Mouse (Mus musculus): ENCODE results near the gene Anxa5. TPM values are rescaled to one million over a fixed set of nuclear protein-coding genes. Genes with fewer than 3 reads are reported as not detected.

Gene Anxa5
- polyA plus RNA-seq, 1 experiment from 2014 or later = 54.2 TPM

- Histone ChIP-seq H3K9ac (ENCODE audit: low read depth, low read length) (no peak overlapping the region), H3K4me2 (ENCODE audit: low read length) (no peak overlapping the region), H3K27me3 (ENCODE audit: control insufficient read depth, insufficient read depth, low read depth, low read length) (no peaks in the 10 kb centered on the region), H3K9me3 (replicated peaks; ENCODE audit: control insufficient read depth, low read length, poor library complexity, severe bottlenecking) (no peaks in the 10 kb centered on the region), H3K27ac (ENCODE audit: low read length) (no peak overlapping the region), H3K4me3 (ENCODE audit: low read depth, low read length) (no peak overlapping the region), H3K4me1 (ENCODE audit: control insufficient read depth, insufficient read depth, low read length) (peaks cover 2% of the 10 kb centered on the region; the same call in 1 of the 2 replicates), H3K36me3 (ENCODE audit: control insufficient read depth, insufficient read depth, low read length) (no peaks in the 10 kb centered on the region)
- ATAC-seq = no peak
- WGBS = 76% methylated on average over 9 of the region's 9 CpGs
Observed at GRCm38 (mm10) chr3:36492716-36493391, 17.2 kb upstream of the Anxa5 start.

DNA sequence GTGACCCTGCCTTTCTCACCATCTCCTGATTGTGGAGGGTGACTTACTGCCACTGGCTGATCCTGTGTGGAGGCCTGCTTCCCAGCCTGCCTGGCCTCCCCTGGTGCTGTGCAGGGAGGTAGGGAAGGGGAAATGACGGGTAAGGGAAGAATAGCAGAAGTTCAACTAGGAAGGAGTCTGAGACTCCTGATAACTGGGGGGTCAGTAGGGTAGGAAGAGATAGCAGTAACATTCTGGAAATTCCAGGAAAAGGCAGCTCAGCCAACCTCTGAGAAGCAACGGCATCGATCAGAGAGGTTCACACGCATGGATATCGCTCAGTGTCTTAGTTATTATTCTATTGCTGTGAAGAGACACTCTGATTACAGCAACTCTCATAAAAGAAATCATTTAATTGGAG is 15.8 kb upstream of the Anxa5 start:
- H3K4me2 ChIP-seq (ENCODE audit: low read length) = no peak overlapping the region
- H3K27me3 ChIP-seq (ENCODE audit: control insufficient read depth, insufficient read depth, low read depth, low read length) = no peaks in the 10 kb centered on the region
- H3K27ac ChIP-seq (ENCODE audit: low read length) = no peak overlapping the region
- H3K9ac ChIP-seq (ENCODE audit: low read depth, low read length) = no peak overlapping the region
- peaks cover 2% of the 10 kb centered on the region; the same call in 1 of the 2 replicates for H3K4me1 ChIP-seq (ENCODE audit: control insufficient read depth, insufficient read depth, low read length)
- no peak for ATAC-seq
- H3K9me3 ChIP-seq (replicated peaks; ENCODE audit: control insufficient read depth, low read length, poor library complexity, severe bottlenecking) = no peaks in the 10 kb centered on the region
- no peak overlapping the region for H3K4me3 ChIP-seq (ENCODE audit: low read depth, low read length)
- H3K36me3 ChIP-seq (ENCODE audit: control insufficient read depth, insufficient read depth, low read length) = no peaks in the 10 kb centered on the region
- 94% methylated on average over 5 of the region's 5 CpGs for whole genome bisulfite sequencing

GRCm38 (mm10) chr3:36489590-36489910 is 13.9 kb upstream of the Anxa5 start:
- no peak for ATAC-seq
- no peaks in the 10 kb centered on the region for H3K27me3 ChIP-seq (ENCODE audit: control insufficient read depth, insufficient read depth, low read depth, low read length)
- no peaks in the 10 kb centered on the region for H3K9me3 ChIP-seq (replicated peaks; ENCODE audit: control insufficient read depth, low read length, poor library complexity, severe bottlenecking)
- no peak overlapping the region for H3K9ac ChIP-seq (ENCODE audit: low read depth, low read length)
- no peak overlapping the region for H3K4me2 ChIP-seq (ENCODE audit: low read length)
- H3K27ac ChIP-seq (ENCODE audit: low read length) = no peak overlapping the region
- 89% methylated on average over 1 of the region's 1 CpGs for WGBS
- H3K4me1 ChIP-seq (ENCODE audit: control insufficient read depth, insufficient read depth, low read length) = peaks cover 2% of the 10 kb centered on the region; the same call in 1 of the 2 replicates
- no peak overlapping the region for H3K4me3 ChIP-seq (ENCODE audit: low read depth, low read length)
- no peaks in the 10 kb centered on the region for H3K36me3 ChIP-seq (ENCODE audit: control insufficient read depth, insufficient read depth, low read length)

- ATAC-seq = no peak
Observed at GRCm38 (mm10) chr3:36488899-36489589, 13.3 kb upstream of the Anxa5 start.

DNA sequence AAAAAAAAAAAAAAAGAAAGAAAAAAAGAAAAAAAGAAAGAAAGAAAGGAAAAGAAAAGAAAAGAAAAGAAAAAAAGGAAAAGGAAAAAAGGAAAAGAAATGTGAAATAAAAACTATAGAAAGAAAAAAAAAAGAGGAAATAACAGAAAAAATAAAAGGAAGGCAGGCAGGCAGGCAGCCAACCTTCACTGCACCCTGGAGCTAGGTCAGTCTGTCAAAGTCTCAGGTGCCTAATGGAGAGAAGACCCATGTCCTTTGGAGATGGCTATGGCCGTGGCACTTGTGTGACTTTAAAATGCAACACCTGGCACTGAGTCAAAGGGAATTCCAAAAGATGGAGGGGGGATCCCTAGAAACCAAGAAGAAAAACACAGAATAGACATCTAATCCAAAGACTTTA is 12.7 kb upstream of the Anxa5 start:
- Histone ChIP-seq H3K9me3 (replicated peaks; ENCODE audit: control insufficient read depth, low read length, poor library complexity, severe bottlenecking) (no peaks in the 10 kb centered on the region), H3K36me3 (ENCODE audit: control insufficient read depth, insufficient read depth, low read length) (no peaks in the 10 kb centered on the region), H3K4me2 (ENCODE audit: low read length) (no peak overlapping the region), H3K27me3 (ENCODE audit: control insufficient read depth, insufficient read depth, low read depth, low read length) (no peaks in the 10 kb centered on the region), H3K9ac (ENCODE audit: low read depth, low read length) (no peak overlapping the region), H3K4me3 (ENCODE audit: low read depth, low read length) (no peak overlapping the region), H3K27ac (ENCODE audit: low read length) (no peak overlapping the region), H3K4me1 (ENCODE audit: control insufficient read depth, insufficient read depth, low read length) (0 out of 2 replicates have a peak, but pooled peaks cover 1% of the 10 kb centered on the region)
- no peak for ATAC-seq
- 59% methylated on average over 1 of the region's 1 CpGs for WGBS

More at GRCm38 (mm10) chr3:36488899-36489589, 13.3 kb upstream of the Anxa5 start:
- H3K9ac ChIP-seq (ENCODE audit: low read depth, low read length) = no peak overlapping the region
- no peak overlapping the region for H3K4me3 ChIP-seq (ENCODE audit: low read depth, low read length)
- no peak overlapping the region for H3K27ac ChIP-seq (ENCODE audit: low read length)
- 87% methylated on average over 6 of the region's 6 CpGs for WGBS
- H3K9me3 ChIP-seq (replicated peaks; ENCODE audit: control insufficient read depth, low read length, poor library complexity, severe bottlenecking) = no peaks in the 10 kb centered on the region
- no peaks in the 10 kb centered on the region for H3K27me3 ChIP-seq (ENCODE audit: control insufficient read depth, insufficient read depth, low read depth, low read length)
- no peaks in the 10 kb centered on the region for H3K36me3 ChIP-seq (ENCODE audit: control insufficient read depth, insufficient read depth, low read length)
- H3K4me1 ChIP-seq (ENCODE audit: control insufficient read depth, insufficient read depth, low read length) = peaks cover 2% of the 10 kb centered on the region; the same call in 1 of the 2 replicates
- H3K4me2 ChIP-seq (ENCODE audit: low read length) = no peak overlapping the region

- no peaks in the 10 kb centered on the region for H3K27me3 ChIP-seq (ENCODE audit: control insufficient read depth, insufficient read depth, low read depth, low read length)
- H3K9ac ChIP-seq (ENCODE audit: low read depth, low read length) = no peak overlapping the region
- H3K36me3 ChIP-seq (ENCODE audit: control insufficient read depth, insufficient read depth, low read length) = no peaks in the 10 kb centered on the region
- no peaks in the 10 kb centered on the region for H3K9me3 ChIP-seq (replicated peaks; ENCODE audit: control insufficient read depth, low read length, poor library complexity, severe bottlenecking)
- ATAC-seq = no peak
- H3K4me1 ChIP-seq (ENCODE audit: control insufficient read depth, insufficient read depth, low read length) = peaks cover 4% of the 10 kb centered on the region
- H3K27ac ChIP-seq (ENCODE audit: low read length) = no peak overlapping the region
- no peak overlapping the region for H3K4me3 ChIP-seq (ENCODE audit: low read depth, low read length)
- 90% methylated on average over 6 of the region's 6 CpGs for WGBS
- no peak overlapping the region for H3K4me2 ChIP-seq (ENCODE audit: low read length)
Observed at GRCm38 (mm10) chr3:36486881-36487280, 11.2 kb upstream of the Anxa5 start.

DNA sequence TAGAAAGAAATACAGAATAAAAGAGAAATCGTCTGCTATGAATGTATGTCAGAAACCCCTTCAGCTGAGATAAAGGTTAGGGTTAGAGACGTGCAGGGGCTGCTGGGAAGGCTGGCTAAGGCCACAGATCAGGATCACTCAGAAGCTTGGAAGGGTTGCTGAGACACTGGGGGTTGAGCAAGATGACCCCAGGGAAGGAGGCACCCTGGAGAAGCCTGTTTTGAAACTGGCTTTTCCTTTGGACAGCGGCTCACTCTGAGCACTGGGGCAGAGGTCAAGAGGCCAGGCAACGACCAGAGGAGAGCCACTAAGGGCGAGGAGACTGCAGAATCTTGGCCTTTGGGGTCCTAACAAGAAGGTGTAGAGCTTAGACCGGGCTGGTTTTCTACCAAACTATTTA is 10.5 kb upstream of the Anxa5 start:
- 58% methylated on average over 6 of the region's 6 CpGs for WGBS
- H3K4me2 ChIP-seq (ENCODE audit: low read length) = no peak overlapping the region
- no peak overlapping the region for H3K27ac ChIP-seq (ENCODE audit: low read length)
- H3K36me3 ChIP-seq (ENCODE audit: control insufficient read depth, insufficient read depth, low read length) = no peaks in the 10 kb centered on the region
- H3K9me3 ChIP-seq (replicated peaks; ENCODE audit: control insufficient read depth, low read length, poor library complexity, severe bottlenecking) = no peaks in the 10 kb centered on the region
- H3K4me1 ChIP-seq (ENCODE audit: control insufficient read depth, insufficient read depth, low read length) = peaks cover 8% of the 10 kb centered on the region
- H3K9ac ChIP-seq (ENCODE audit: low read depth, low read length) = no peak overlapping the region
- no peak for ATAC-seq
- no peak overlapping the region for H3K4me3 ChIP-seq (ENCODE audit: low read depth, low read length)
- H3K27me3 ChIP-seq (ENCODE audit: control insufficient read depth, insufficient read depth, low read depth, low read length) = no peaks in the 10 kb centered on the region

DNA sequence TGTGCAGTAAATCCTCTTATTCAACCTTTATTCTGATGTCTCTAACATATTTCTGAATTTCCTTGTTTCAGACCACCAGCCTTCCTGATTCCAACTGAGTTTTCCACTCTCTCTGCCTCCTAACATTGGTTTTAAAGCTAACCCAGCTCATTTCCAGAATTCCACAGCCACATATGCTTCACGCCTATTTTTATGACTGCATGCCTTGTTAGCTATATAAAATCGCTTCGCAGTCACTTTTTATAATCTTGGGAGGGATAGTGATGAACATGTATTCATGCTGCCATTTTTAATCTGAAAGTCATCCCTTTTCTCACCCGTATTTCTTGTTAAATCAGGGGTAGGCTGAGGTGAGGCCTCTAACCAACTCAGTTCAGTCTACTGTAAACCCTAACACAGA is 8.6 kb upstream of the Anxa5 start:
- Histone ChIP-seq H3K27ac (ENCODE audit: low read length) (no peak overlapping the region), H3K27me3 (ENCODE audit: control insufficient read depth, insufficient read depth, low read depth, low read length) (no peaks in the 10 kb centered on the region), H3K4me1 (ENCODE audit: control insufficient read depth, insufficient read depth, low read length) (peaks cover 8% of the 10 kb centered on the region), H3K4me2 (ENCODE audit: low read length) (no peak overlapping the region), H3K36me3 (ENCODE audit: control insufficient read depth, insufficient read depth, low read length) (no peaks in the 10 kb centered on the region), H3K9me3 (replicated peaks; ENCODE audit: control insufficient read depth, low read length, poor library complexity, severe bottlenecking) (no peaks in the 10 kb centered on the region), H3K9ac (ENCODE audit: low read depth, low read length) (no peak overlapping the region), H3K4me3 (ENCODE audit: low read depth, low read length) (no peak overlapping the region)
- no peak for ATAC-seq
- 94% methylated on average over 4 of the region's 4 CpGs for WGBS

DNA sequence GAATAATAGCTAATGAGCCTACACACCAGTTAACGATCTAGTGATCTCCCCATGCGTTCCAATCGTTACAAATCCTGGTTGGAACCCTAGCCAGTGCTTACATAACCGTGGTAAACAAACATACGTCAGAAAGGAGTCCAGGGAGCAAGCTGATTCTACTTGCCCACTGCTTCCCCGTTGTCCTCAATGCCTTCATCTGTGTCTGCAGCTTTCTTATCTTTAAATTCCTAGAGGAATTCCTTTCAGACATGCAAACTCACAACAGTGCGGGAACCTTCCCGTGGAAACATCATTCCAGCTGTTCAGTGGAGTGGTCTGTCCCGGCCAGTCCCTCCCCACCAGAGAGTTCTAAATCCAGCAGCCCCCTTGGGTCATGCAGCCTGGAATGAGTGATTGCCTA is 7.2 kb upstream of the Anxa5 start:
- no peak for ATAC-seq
- H3K27ac ChIP-seq (ENCODE audit: low read length) = no peak overlapping the region
- H3K4me1 ChIP-seq (ENCODE audit: control insufficient read depth, insufficient read depth, low read length) = peaks cover 8% of the 10 kb centered on the region
- no peak overlapping the region for H3K9ac ChIP-seq (ENCODE audit: low read depth, low read length)
- 44% methylated on average over 9 of the region's 9 CpGs for WGBS
- no peaks in the 10 kb centered on the region for H3K27me3 ChIP-seq (ENCODE audit: control insufficient read depth, insufficient read depth, low read depth, low read length)
- no peaks in the 10 kb centered on the region for H3K9me3 ChIP-seq (replicated peaks; ENCODE audit: control insufficient read depth, low read length, poor library complexity, severe bottlenecking)
- no peaks in the 10 kb centered on the region for H3K36me3 ChIP-seq (ENCODE audit: control insufficient read depth, insufficient read depth, low read length)
- H3K4me3 ChIP-seq (ENCODE audit: low read depth, low read length) = no peak overlapping the region
- H3K4me2 ChIP-seq (ENCODE audit: low read length) = no peak overlapping the region
